Mouse (Mus musculus): ENCODE measurements around the gene Ankrd44. TPM values are rescaled to one million over a fixed set of nuclear protein-coding genes. Genes with fewer than 3 reads are reported as not detected.

Ankrd44 gene
- polyA plus RNA-seq, 1 experiment from 2014 or later, result 14.7 TPM

- Histone ChIP-seq H3K9me3 (no peaks in the 10 kb centered on the region), H3K36me3 (no peaks in the 10 kb centered on the region), H3K4me1 (no peaks in the 10 kb centered on the region), H3K4me3 (no peak overlapping the region), H3K9ac (no peak overlapping the region), H3K27ac (no peak overlapping the region), H3K4me2 (replicated peaks) (no peak overlapping the region), H3K27me3 (replicated peaks) (no peaks in the 10 kb centered on the region)
- ATAC-seq (ENCODE audit: low FRiP score, low read depth), result no peak
- 66% methylated on average over 2 of the region's 2 CpGs for WGBS
Measured at GRCm38 (mm10) chr1:54726555-54726954, 199.6 kb downstream of the Ankrd44 start.

GRCm38 (mm10) chr1:54716921-54717320 lies 209.3 kb downstream of the Ankrd44 start:
- Histone ChIP-seq H3K9me3 (no peaks in the 10 kb centered on the region), H3K4me3 (no peak overlapping the region), H3K27me3 (replicated peaks) (no peaks in the 10 kb centered on the region), H3K27ac (no peak overlapping the region), H3K4me2 (replicated peaks) (no peak overlapping the region), H3K9ac (no peak overlapping the region), H3K4me1 (no peaks in the 10 kb centered on the region), H3K36me3 (no peaks in the 10 kb centered on the region)
- ATAC-seq (ENCODE audit: low FRiP score, low read depth), result no peak
- 94% methylated on average over 6 of the region's 6 CpGs for WGBS

- Histone ChIP-seq H3K27me3 (replicated peaks) (no peaks in the 10 kb centered on the region), H3K9ac (no peak overlapping the region)
Measured at GRCm38 (mm10) chr1:54715061-54715760, 211.0 kb downstream of the Ankrd44 start.

GRCm38 (mm10) chr1:54713231-54714173 lies 212.7 kb downstream of the Ankrd44 start:
- Histone ChIP-seq H3K9me3 (no peaks in the 10 kb centered on the region), H3K27me3 (replicated peaks) (no peaks in the 10 kb centered on the region), H3K36me3 (no peaks in the 10 kb centered on the region), H3K9ac (no peak overlapping the region), H3K4me3 (no peak overlapping the region), H3K4me2 (replicated peaks) (no peak overlapping the region), H3K27ac (no peak overlapping the region), H3K4me1 (no peaks in the 10 kb centered on the region)
- no peak for ATAC-seq (ENCODE audit: low FRiP score, low read depth)
- WGBS, result 62% methylated on average over 11 of the region's 11 CpGs

More at GRCm38 (mm10) chr1:54715061-54715760, 211.0 kb downstream of the Ankrd44 start:
- Histone ChIP-seq H3K36me3 (no peaks in the 10 kb centered on the region), H3K4me3 (no peak overlapping the region), H3K9me3 (no peaks in the 10 kb centered on the region), H3K27ac (no peak overlapping the region), H3K4me2 (replicated peaks) (no peak overlapping the region), H3K4me1 (no peaks in the 10 kb centered on the region)
- 80% methylated on average over 8 of the region's 8 CpGs for WGBS
- ATAC-seq (ENCODE audit: low FRiP score, low read depth), result no peak

GRCm38 (mm10) chr1:54711568-54711967 lies 214.6 kb downstream of the Ankrd44 start:
- Histone ChIP-seq H3K9me3 (no peaks in the 10 kb centered on the region), H3K27me3 (replicated peaks) (no peaks in the 10 kb centered on the region), H3K4me2 (replicated peaks) (no peak overlapping the region), H3K36me3 (no peaks in the 10 kb centered on the region), H3K4me3 (no peak overlapping the region), H3K27ac (no peak overlapping the region), H3K4me1 (no peaks in the 10 kb centered on the region), H3K9ac (no peak overlapping the region)
- WGBS, result 90% methylated on average over 3 of the region's 3 CpGs
- ATAC-seq (ENCODE audit: low FRiP score, low read depth), result no peak

- H3K4me2 ChIP-seq (replicated peaks), result no peak overlapping the region
- 89% methylated on average over 1 of the region's 1 CpGs for WGBS
- H3K4me1 ChIP-seq, result no peaks in the 10 kb centered on the region
- H3K9me3 ChIP-seq, result no peaks in the 10 kb centered on the region
- no peak overlapping the region for H3K27ac ChIP-seq
- H3K4me3 ChIP-seq, result no peak overlapping the region
- H3K9ac ChIP-seq, result no peak overlapping the region
- H3K36me3 ChIP-seq, result no peaks in the 10 kb centered on the region
- no peaks in the 10 kb centered on the region for H3K27me3 ChIP-seq (replicated peaks)
- ATAC-seq (ENCODE audit: low FRiP score, low read depth), result no peak
Measured at GRCm38 (mm10) chr1:54710550-54710949, 215.6 kb downstream of the Ankrd44 start.

GRCm38 (mm10) chr1:54707888-54708565 lies 218.2 kb downstream of the Ankrd44 start:
- ATAC-seq (ENCODE audit: low FRiP score, low read depth), result 0 out of 2 replicates have a peak, but pooled peaks have one; percentile 33
- WGBS, result 72% methylated on average over 8 of the region's 8 CpGs
- Histone ChIP-seq H3K9me3 (no peaks in the 10 kb centered on the region), H3K4me3 (no peak overlapping the region), H3K4me2 (replicated peaks) (no peak overlapping the region), H3K9ac (no peak overlapping the region), H3K36me3 (no peaks in the 10 kb centered on the region), H3K27me3 (replicated peaks) (no peaks in the 10 kb centered on the region), H3K27ac (no peak overlapping the region), H3K4me1 (no peaks in the 10 kb centered on the region)

- Histone ChIP-seq H3K9me3 (no peaks in the 10 kb centered on the region), H3K4me3 (no peak overlapping the region), H3K4me2 (replicated peaks) (no peak overlapping the region), H3K27ac (no peak overlapping the region), H3K9ac (no peak overlapping the region), H3K4me1 (no peaks in the 10 kb centered on the region), H3K36me3 (no peaks in the 10 kb centered on the region), H3K27me3 (replicated peaks) (no peaks in the 10 kb centered on the region)
- 73% methylated on average over 10 of the region's 10 CpGs for WGBS
- peak; percentile 68; the same call in 1 of the 2 replicates for ATAC-seq (ENCODE audit: low FRiP score, low read depth)
Measured at GRCm38 (mm10) chr1:54707036-54707887, 218.9 kb downstream of the Ankrd44 start.

GRCm38 (mm10) chr1:54706621-54707020 lies 219.6 kb downstream of the Ankrd44 start:
- ATAC-seq (ENCODE audit: low FRiP score, low read depth), result no peak
- WGBS, result 23% methylated on average over 3 of the region's 3 CpGs
- no peaks in the 10 kb centered on the region for H3K9me3 ChIP-seq
- no peak overlapping the region for H3K9ac ChIP-seq
- no peak overlapping the region for H3K27ac ChIP-seq
- no peaks in the 10 kb centered on the region for H3K36me3 ChIP-seq
- H3K4me1 ChIP-seq, result no peaks in the 10 kb centered on the region
- H3K27me3 ChIP-seq (replicated peaks), result no peaks in the 10 kb centered on the region
- H3K4me2 ChIP-seq (replicated peaks), result no peak overlapping the region
- H3K4me3 ChIP-seq, result no peak overlapping the region

- no peak for ATAC-seq (ENCODE audit: low FRiP score, low read depth)
- 80% methylated on average over 1 of the region's 1 CpGs for WGBS
- Histone ChIP-seq H3K27me3 (replicated peaks) (no peaks in the 10 kb centered on the region), H3K9me3 (no peaks in the 10 kb centered on the region), H3K4me2 (replicated peaks) (no peak overlapping the region), H3K36me3 (no peaks in the 10 kb centered on the region), H3K9ac (no peak overlapping the region), H3K4me1 (no peaks in the 10 kb centered on the region), H3K4me3 (no peak overlapping the region), H3K27ac (no peak overlapping the region)
Measured at GRCm38 (mm10) chr1:54703466-54703865, 222.7 kb downstream of the Ankrd44 start.

- H3K9me3 ChIP-seq, result no peaks in the 10 kb centered on the region
- no peaks in the 10 kb centered on the region for H3K36me3 ChIP-seq
- no peak overlapping the region for H3K9ac ChIP-seq
- H3K27me3 ChIP-seq (replicated peaks), result no peaks in the 10 kb centered on the region
- H3K27ac ChIP-seq, result no peak overlapping the region
- ATAC-seq (ENCODE audit: low FRiP score, low read depth), result no peak
- H3K4me1 ChIP-seq, result no peaks in the 10 kb centered on the region
- H3K4me2 ChIP-seq (replicated peaks), result no peak overlapping the region
- H3K4me3 ChIP-seq, result no peak overlapping the region
Measured at GRCm38 (mm10) chr1:54702918-54703317, 223.3 kb downstream of the Ankrd44 start.
